In genomic region chr12:55794485-55794884, GRCm38 (mm10) we compare ENCODE assay signal across 8 mouse cellular contexts. TPM values are rescaled to one million over a fixed set of nuclear protein-coding genes. Genes with fewer than 3 reads are reported as not detected.
DNase-seq lines count a peak whose midpoint lies in the region; ATAC-seq and TF ChIP-seq lines count a peak whose summit lies in the region.
"Not testable (repeated sequence)": the region's sequence is repeated elsewhere in the genome, so short reads cannot be mapped to it uniquely, and the experiment has no call there.

No protein-coding gene starts in this region.

- H3K27ac ChIP-seq in gastrocnemius, adult 2 months; heart, adult 2 months; kidney, postnatal 0 days; layer of hippocampus, adult 2 months; left cerebral cortex, adult 2 months; stomach, postnatal 0 days (replicated peaks): not testable (repeated sequence)

- not testable (repeated sequence) for H3K9ac ChIP-seq in heart, adult 2 months (ENCODE audit: low read depth, low read length); kidney, postnatal 0 days (ENCODE audit: low read depth, low read length); stomach, postnatal 0 days (ENCODE audit: low read length)

- not testable (repeated sequence) for TF ChIP-seq POLR2A in heart, adult 2 months (IDR thresholded peaks at IDR 0.05; ENCODE audit: insufficient read depth, low read depth, low read length)

- peak; percentile 19; the same call in 1 of the 2 replicates for TF ChIP-seq CTCF in E14TG2a.4 (conservative IDR thresholded peaks at IDR 0.05; ENCODE audit: low read length)
- TF ChIP-seq CTCF in Patski (IDR thresholded peaks at IDR 0.05): peak; percentile 55
- TF ChIP-seq CTCF in gastrocnemius, adult 2 months (IDR thresholded peaks at IDR 0.05): peak; percentile 44
- TF ChIP-seq CTCF in heart, adult 2 months (IDR thresholded peaks at IDR 0.05): peak; percentile 61
- 0 out of 2 replicates have a peak, but pooled peaks have one; percentile 10 for TF ChIP-seq CTCF in kidney, postnatal 0 days (IDR thresholded peaks at IDR 0.05; ENCODE audit: low read depth)
- peak; percentile 69 for TF ChIP-seq CTCF in layer of hippocampus, adult 2 months (conservative IDR thresholded peaks at IDR 0.05)
- peak; percentile 41 for TF ChIP-seq CTCF in left cerebral cortex, adult 2 months (IDR thresholded peaks at IDR 0.05)
- peak; percentile 18; the same call in 1 of the 2 replicates for TF ChIP-seq CTCF in stomach, postnatal 0 days (IDR thresholded peaks at IDR 0.05; ENCODE audit: low read depth)

- not testable (repeated sequence) for TF ChIP-seq EP300 in heart, adult 2 months (IDR thresholded peaks at IDR 0.05; ENCODE audit: insufficient read depth, low read depth, low read length); stomach, postnatal 0 days (optimal IDR thresholded peaks at IDR 0.05)

- POLR2A ChIA-PET in Patski (lab: Charles Lee): not testable (repeated sequence)

- not testable (repeated sequence) for H3K4me2 ChIP-seq in kidney, postnatal 0 days (ENCODE audit: low read length); stomach, postnatal 0 days (replicated peaks; ENCODE audit: low read depth)

- WGBS in heart, adult 2 months: 89% methylated on average over 4 of the region's 4 CpGs
- WGBS in kidney, postnatal 0 days: 88% methylated on average over 4 of the region's 4 CpGs
- WGBS in stomach, postnatal 0 days: 82% methylated on average over 4 of the region's 4 CpGs

- not testable (repeated sequence) for H3K79me2 ChIP-seq in heart, adult 2 months (replicated peaks; ENCODE audit: control insufficient read depth, insufficient read depth, low read length)

- intact Hi-C loops in gastrocnemius, adult 2 months (cut with DNase I); heart, adult 2 months (cut with DNase I); left cerebral cortex, adult 2 months (cut with DNase I): not testable (repeated sequence)

- not testable (repeated sequence) for ATAC-seq in Patski; kidney, postnatal 0 days (replicated peaks; ENCODE audit: low FRiP score, low read depth); stomach, postnatal 0 days (ENCODE audit: low FRiP score, low TSS enrichment)

- not testable (repeated sequence) for DNase-seq in Patski (ENCODE audit: low read depth, low spot score); gastrocnemius, adult 2 months; heart, adult 2 months; kidney, postnatal 0 days (ENCODE audit: low spot score); layer of hippocampus, adult 2 months (ENCODE audit: low spot score in 2 of 2); left cerebral cortex, adult 2 months (ENCODE audit: extremely low spot score in 1 of 2, low spot score in 2 of 2); stomach, postnatal 0 days (ENCODE audit: low spot score)

- H3K4me1 ChIP-seq in E14TG2a.4 (replicated peaks; ENCODE audit: low read depth, low read length); heart, adult 2 months (ENCODE audit: control insufficient read depth, insufficient read depth, low read length); kidney, postnatal 0 days (replicated peaks; ENCODE audit: insufficient read depth, low read length); stomach, postnatal 0 days (replicated peaks; ENCODE audit: control insufficient read depth, insufficient read depth): not testable (repeated sequence)

- not testable (repeated sequence) for H3K27me3 ChIP-seq in E14TG2a.4 (ENCODE audit: insufficient read depth, low read length); Patski; heart, adult 2 months (ENCODE audit: control insufficient read depth, insufficient read depth, low read length); kidney, postnatal 0 days (ENCODE audit: insufficient read depth, low read length); stomach, postnatal 0 days (ENCODE audit: control insufficient read depth, insufficient read depth, low read length)

- not testable (repeated sequence) for H3K4me3 ChIP-seq in E14TG2a.4 (replicated peaks; ENCODE audit: low read length); gastrocnemius, adult 2 months; heart, adult 2 months; kidney, postnatal 0 days (replicated peaks; ENCODE audit: low read depth, low read length); layer of hippocampus, adult 2 months; left cerebral cortex, adult 2 months; stomach, postnatal 0 days (ENCODE audit: low read depth, low read length)

- CTCF ChIA-PET in Patski (lab: Charles Lee): interaction anchor here (0.7 kb wide), 1 partner anchor 11 kb away, joined by 3 read pairs; no protein-coding TSS in a partner anchor

- in situ Hi-C loops in Patski (cut with MboI; ENCODE audit: low pct_unique_long_range_greater_than_20kb): not testable (repeated sequence)

- not testable (repeated sequence) for H3K9me3 ChIP-seq in E14TG2a.4 (ENCODE audit: low read length); kidney, postnatal 0 days (replicated peaks; ENCODE audit: low read length); stomach, postnatal 0 days (ENCODE audit: control insufficient read depth, low read length)

- H3K36me3 ChIP-seq in E14TG2a.4 (ENCODE audit: insufficient read depth, low read length); heart, adult 2 months (ENCODE audit: control insufficient read depth, insufficient read depth, low read length); kidney, postnatal 0 days (ENCODE audit: insufficient read depth, low read length); stomach, postnatal 0 days (ENCODE audit: control insufficient read depth, insufficient read depth, low read length): not testable (repeated sequence)

RNA-seq across cellular contexts. Expression of gene Ralgapa1, which starts 26.5 kb away (rescaled TPM):
- polyA plus RNA-seq in Patski (2021): 36.0 TPM
- total RNA-seq in gastrocnemius, adult 2 months (2021): 10 to 100 TPM; 37.7 to 44.1 TPM
- total RNA-seq in heart, adult 2 months (2021): 10 to 100 TPM; 55.9 to 57.0 TPM
- 38.8 and 56.2 TPM in 2 replicates for polyA plus RNA-seq in heart, adult 2 months (2012; rRNA removed)
- polyA plus RNA-seq in kidney, postnatal 0 days (2015; fragmentation: Nextera tagmentation; extraction: Ambion mirVana): 13.8 and 14.1 TPM in 2 replicates
- total RNA-seq in layer of hippocampus, adult 2 months (2021): 100 to 1,000 TPM; 127 to 135 TPM
- total RNA-seq in left cerebral cortex, adult 2 months (2021): 100 to 1,000 TPM; 132 to 133 TPM
- polyA plus RNA-seq in stomach, postnatal 0 days (2015; fragmentation: Nextera tagmentation; extraction: Ambion mirVana): 7.9 and 8.8 TPM in 2 replicates

RNA-seq across cellular contexts. Expression of gene Brms1l, which starts 41.6 kb away (rescaled TPM):
- polyA plus RNA-seq in Patski (2021): 41.0 TPM
- total RNA-seq in gastrocnemius, adult 2 months (2021): 10 to 100 TPM; 17.9 to 22.7 TPM
- 10 to 100 TPM; 19.1 to 21.0 TPM for total RNA-seq in heart, adult 2 months (2021)
- 11.8 and 24.8 TPM in 2 replicates for polyA plus RNA-seq in heart, adult 2 months (2012; rRNA removed)
- 26.9 and 29.8 TPM in 2 replicates for polyA plus RNA-seq in kidney, postnatal 0 days (2015; fragmentation: Nextera tagmentation; extraction: Ambion mirVana)
- total RNA-seq in layer of hippocampus, adult 2 months (2021): 10 to 100 TPM; 65.2 to 72.3 TPM
- 10 to 100 TPM; 70.3 to 73.8 TPM for total RNA-seq in left cerebral cortex, adult 2 months (2021)
- polyA plus RNA-seq in stomach, postnatal 0 days (2015; fragmentation: Nextera tagmentation; extraction: Ambion mirVana): 15.5 TPM in 2 replicates

Comparison
In these comparisons a context has a peak if more than half of its experiments do, and no peak if none do; other contexts are left out.
1. CTCF ChIP-seq: peak in every context shown above with its lines; median percentile 69 in layer of hippocampus, adult 2 months; 61 in heart, adult 2 months; 55 in Patski; 44 in gastrocnemius, adult 2 months; 41 in left cerebral cortex, adult 2 months; 19 in E14TG2a.4; 18 in stomach, postnatal 0 days; 10 in kidney, postnatal 0 days.